In the genomic region with DNA sequence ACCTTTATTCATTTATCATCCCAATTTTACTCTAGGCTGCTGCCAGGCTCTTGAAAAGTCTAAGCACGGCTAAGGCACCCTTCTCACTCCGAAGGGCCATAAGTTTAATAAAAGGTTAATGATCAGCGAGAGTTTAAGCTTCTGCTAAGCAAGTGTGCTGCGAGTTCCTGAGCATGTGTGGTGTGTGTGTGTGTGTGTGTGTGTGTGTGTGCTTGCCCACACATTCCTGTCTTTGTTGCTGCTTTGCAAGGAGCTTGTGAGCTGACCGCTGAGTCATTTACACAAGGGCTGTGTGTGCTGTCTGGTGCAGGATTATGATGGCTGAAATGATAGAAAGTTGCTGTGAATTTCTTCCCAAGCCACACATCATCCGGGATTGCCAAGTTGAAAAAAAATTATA, we compare ENCODE assay signal across 22 mouse cellular contexts.
DNase-seq lines count a peak whose midpoint lies in the region; ATAC-seq and TF ChIP-seq lines count a peak whose summit lies in the region.
"Had no signal": no experiment of that assay in that cellular context is flagged by ENCODE, and none has a peak within 500 bp of the region (broad histone marks: within the 10 kb centered on the region; RNA-seq: fewer than 3 reads in every experiment).

No protein-coding gene starts in this region.

- H3K4me1 ChIP-seq in limb, embryonic 11.5 days (ENCODE audit: control insufficient read depth, insufficient read depth, low read length), result no peaks in the 10 kb centered on the region
- H3K4me1 ChIP-seq in limb, embryonic 10.5 days, result peaks cover 4% of the 10 kb centered on the region; the same call in 1 of the 2 replicates
- H3K4me1 ChIP-seq in kidney, adult 2 months (ENCODE audit: control insufficient read depth, insufficient read depth, low read length), result peaks cover 8% of the 10 kb centered on the region
- no peaks in the 10 kb centered on the region; the same call in 1 of the 2 replicates for H3K4me1 ChIP-seq in stomach, postnatal 0 days (replicated peaks; ENCODE audit: control insufficient read depth, insufficient read depth)
- H3K4me1 ChIP-seq in midbrain, postnatal 0 days (ENCODE audit: insufficient read depth, low read length), result no peaks in the 10 kb centered on the region
- H3K4me1 ChIP-seq: embryonic facial prominence, embryonic 12.5 days; forebrain, embryonic 13.5 days; liver, embryonic 13.5 days; lung, embryonic 15.5 days; midbrain, embryonic 12.5 days; neural tube, embryonic 12.5 days had no signal

- no peak for TF ChIP-seq POLR2A in kidney, adult 2 months (IDR thresholded peaks at IDR 0.05; ENCODE audit: low read depth, low read length)

- H3K9me3 ChIP-seq in limb, embryonic 11.5 days (ENCODE audit: control insufficient read depth, low read length), result no peaks in the 10 kb centered on the region
- no peaks in the 10 kb centered on the region for H3K9me3 ChIP-seq in limb, embryonic 10.5 days (replicated peaks)
- no peaks in the 10 kb centered on the region for H3K9me3 ChIP-seq in stomach, postnatal 0 days (ENCODE audit: control insufficient read depth, low read length)
- no peaks in the 10 kb centered on the region for H3K9me3 ChIP-seq in midbrain, postnatal 0 days (ENCODE audit: low read length)
- H3K9me3 ChIP-seq: embryonic facial prominence, embryonic 12.5 days; forebrain, embryonic 13.5 days; heart, embryonic 10.5 days; hindbrain, embryonic 10.5 days; liver, embryonic 13.5 days; lung, embryonic 15.5 days; midbrain, embryonic 12.5 days; neural tube, embryonic 12.5 days had no signal

- no peak for TF ChIP-seq EP300 in stomach, postnatal 0 days (optimal IDR thresholded peaks at IDR 0.05)

- H3K4me3 ChIP-seq in limb, embryonic 11.5 days (ENCODE audit: low read depth, low read length), result no peak overlapping the region
- H3K4me3 ChIP-seq in limb, embryonic 10.5 days, result no peak overlapping the region
- no peak overlapping the region for H3K4me3 ChIP-seq in kidney, adult 2 months (ENCODE audit: insufficient read depth, low read depth, low read length)
- no peak overlapping the region for H3K4me3 ChIP-seq in stomach, postnatal 0 days (ENCODE audit: low read depth, low read length)
- no peak overlapping the region for H3K4me3 ChIP-seq in midbrain, postnatal 0 days (ENCODE audit: low read depth, low read length)
- H3K4me3 ChIP-seq: embryonic facial prominence, embryonic 12.5 days; erythroblast, embryonic 14.5 days; forebrain, embryonic 13.5 days; heart, embryonic 10.5 days; hindbrain, embryonic 10.5 days; layer of hippocampus, adult 2 months; liver, embryonic 13.5 days; lung, embryonic 15.5 days; midbrain, embryonic 12.5 days; neural tube, embryonic 12.5 days had no signal

- no peak overlapping the region for H3K4me2 ChIP-seq in limb, embryonic 11.5 days (ENCODE audit: low read depth, severe bottlenecking)
- H3K4me2 ChIP-seq in stomach, postnatal 0 days (replicated peaks; ENCODE audit: low read depth), result no peak overlapping the region
- no peak overlapping the region for H3K4me2 ChIP-seq in midbrain, postnatal 0 days (ENCODE audit: low read depth, low read length, poor library complexity, severe bottlenecking)
- H3K4me2 ChIP-seq: embryonic facial prominence, embryonic 12.5 days; forebrain, embryonic 13.5 days; liver, embryonic 13.5 days; lung, embryonic 15.5 days; midbrain, embryonic 12.5 days; neural tube, embryonic 12.5 days had no signal

- H3K9ac ChIP-seq in limb, embryonic 11.5 days (ENCODE audit: low read length), result no peak overlapping the region
- H3K9ac ChIP-seq in stomach, postnatal 0 days (ENCODE audit: low read length), result no peak overlapping the region
- H3K9ac ChIP-seq in midbrain, postnatal 0 days (replicated peaks; ENCODE audit: low read length, poor library complexity, severe bottlenecking), result no peak overlapping the region
- H3K9ac ChIP-seq: embryonic facial prominence, embryonic 12.5 days; forebrain, embryonic 13.5 days; liver, embryonic 13.5 days; lung, embryonic 15.5 days; midbrain, embryonic 12.5 days; neural tube, embryonic 12.5 days had no signal

- H3K36me3 ChIP-seq in limb, embryonic 11.5 days (ENCODE audit: control insufficient read depth, insufficient read depth, low read length), result no peaks in the 10 kb centered on the region
- no peaks in the 10 kb centered on the region for H3K36me3 ChIP-seq in limb, embryonic 10.5 days
- no peaks in the 10 kb centered on the region for H3K36me3 ChIP-seq in kidney, adult 2 months (ENCODE audit: control insufficient read depth, insufficient read depth, low read length)
- no peaks in the 10 kb centered on the region for H3K36me3 ChIP-seq in stomach, postnatal 0 days (ENCODE audit: control insufficient read depth, insufficient read depth, low read length)
- no peaks in the 10 kb centered on the region for H3K36me3 ChIP-seq in midbrain, postnatal 0 days (ENCODE audit: insufficient read depth, low read length)
- H3K36me3 ChIP-seq: embryonic facial prominence, embryonic 12.5 days; heart, embryonic 10.5 days; hindbrain, embryonic 10.5 days; liver, embryonic 13.5 days; lung, embryonic 15.5 days; midbrain, embryonic 12.5 days; neural tube, embryonic 12.5 days had no signal

- 76% methylated on average over 6 of the region's 6 CpGs for WGBS in limb, embryonic 11.5 days
- 84% methylated on average over 6 of the region's 6 CpGs for WGBS in limb, embryonic 10.5 days
- WGBS in kidney, adult 2 months, result 25% methylated on average over 6 of the region's 6 CpGs
- 46% methylated on average over 6 of the region's 6 CpGs for WGBS in stomach, postnatal 0 days
- 91% methylated on average over 6 of the region's 6 CpGs for WGBS in midbrain, postnatal 0 days

- TF ChIP-seq CTCF in kidney, adult 2 months (conservative IDR thresholded peaks at IDR 0.05; ENCODE audit: insufficient read depth, insufficient read length, low read depth, low read length), result no peak
- TF ChIP-seq CTCF in stomach, postnatal 0 days (IDR thresholded peaks at IDR 0.05; ENCODE audit: low read depth), result no peak
- no peak for TF ChIP-seq CTCF in midbrain, postnatal 0 days (IDR thresholded peaks at IDR 0.05)

- H3K27me3 ChIP-seq in limb, embryonic 11.5 days (ENCODE audit: control insufficient read depth, insufficient read depth, low read length), result no peaks in the 10 kb centered on the region
- H3K27me3 ChIP-seq in limb, embryonic 10.5 days (ENCODE audit: low read depth, poor library complexity, severe bottlenecking), result no peaks in the 10 kb centered on the region
- H3K27me3 ChIP-seq in kidney, adult 2 months (replicated peaks; ENCODE audit: control insufficient read depth, insufficient read depth, low read length), result no peaks in the 10 kb centered on the region
- H3K27me3 ChIP-seq in stomach, postnatal 0 days (ENCODE audit: control insufficient read depth, insufficient read depth, low read length), result no peaks in the 10 kb centered on the region
- H3K27me3 ChIP-seq in midbrain, postnatal 0 days (ENCODE audit: insufficient read depth, low read length), result no peaks in the 10 kb centered on the region
- H3K27me3 ChIP-seq: CH12.LX; embryonic facial prominence, embryonic 12.5 days; forebrain, embryonic 13.5 days; liver, embryonic 13.5 days; midbrain, embryonic 12.5 days; neural tube, embryonic 12.5 days had no signal

- peak; percentile 48 for ATAC-seq in limb, embryonic 11.5 days (ENCODE audit: insufficient number of reproducible peaks, low FRiP score, low TSS enrichment, low read depth)
- no peak for ATAC-seq in stomach, postnatal 0 days (ENCODE audit: low FRiP score, low TSS enrichment)
- no peak for ATAC-seq in midbrain, postnatal 0 days (ENCODE audit: low FRiP score)
- ATAC-seq: forebrain, embryonic 13.5 days had no signal

- peak; percentile 22 for DNase-seq in limb, embryonic 11.5 days (ENCODE audit: low spot score)
- no peak for DNase-seq in limb, embryonic 10.5 days (ENCODE audit: low spot score)
- DNase-seq in kidney, adult 2 months, result peak; percentile 50
- DNase-seq in kidney, postnatal 10 days, result peak; percentile 43
- peak; percentile 24 for DNase-seq in stomach, postnatal 0 days (ENCODE audit: low spot score)
- DNase-seq in lung, postnatal 10 days, result no peak
- DNase-seq in embryo, embryonic 10 days (ENCODE audit: low spot score), result no peak
- no peak for DNase-seq in midbrain, postnatal 0 days (ENCODE audit: low spot score)
- DNase-seq: cerebellum, adult 8-10 months; layer of hippocampus, postnatal 36 days; liver, embryonic 13.5 days; thymus, postnatal 36 days had no signal

- H3K27ac ChIP-seq in limb, embryonic 11.5 days (replicated peaks; ENCODE audit: low read depth, low read length), result no peak overlapping the region
- no peak overlapping the region; the same call in 1 of the 2 replicates for H3K27ac ChIP-seq in limb, embryonic 10.5 days
- peak overlapping the region; percentile 39 for H3K27ac ChIP-seq in kidney, adult 2 months (ENCODE audit: insufficient read depth, low read depth, low read length)
- no peak overlapping the region for H3K27ac ChIP-seq in stomach, postnatal 0 days (replicated peaks)
- no peak overlapping the region for H3K27ac ChIP-seq in midbrain, postnatal 0 days (ENCODE audit: low read depth, low read length)
- H3K27ac ChIP-seq: embryonic facial prominence, embryonic 12.5 days; forebrain, embryonic 13.5 days; heart, embryonic 10.5 days; hindbrain, embryonic 10.5 days; layer of hippocampus, adult 2 months; liver, embryonic 13.5 days; lung, embryonic 15.5 days; midbrain, embryonic 12.5 days; neural tube, embryonic 12.5 days had no signal

Comparison
In these comparisons a context has a peak if more than half of its experiments do, and no peak if none do; other contexts are left out.
1. DNase-seq: peak in limb, embryonic 11.5 days (single experiment), kidney, adult 2 months (single experiment), kidney, postnatal 10 days (single experiment) and stomach, postnatal 0 days (single experiment); none in limb, embryonic 10.5 days (single experiment), lung, postnatal 10 days (single experiment), embryo, embryonic 10 days (single experiment) and midbrain, postnatal 0 days (single experiment).